Mouse (Mus musculus): Measurements from ENCODE around the gene Ephb2. TPM values are rescaled to one million over a fixed set of nuclear protein-coding genes. Genes with fewer than 3 reads are reported as not detected.

Gene Ephb2
- total RNA-seq, 2 experiments from 2014 or later, result 0.49 to 0.89 TPM

Small RNA genes within 50 kb of the gene (microRNA-seq; reads per million reads assigned to microRNA genes)
- gene Gm22180, result not detected

Other genes with a start within 250 kb of the Ephb2 start
- gene Kdm1a, start 233.3 kb downstream of the Ephb2 start, total RNA-seq (2021), result 10 to 100 TPM; 28.9 to 31.9 TPM
- gene Tex46, start 225.6 kb downstream of the Ephb2 start, total RNA-seq (2021), result not detected
- gene Lactbl1, start 213.4 kb downstream of the Ephb2 start, total RNA-seq (2021), result not detected
- gene C1qb, start 50.2 kb upstream of the Ephb2 start, total RNA-seq (2021), result 10 to 100 TPM; 47.0 to 48.4 TPM
- gene C1qc, start 57.1 kb upstream of the Ephb2 start, total RNA-seq (2021), result 10 to 100 TPM; 35.2 to 41.2 TPM
- gene C1qa, start 62.8 kb upstream of the Ephb2 start, total RNA-seq (2021), result 10 to 100 TPM; 46.0 to 46.8 TPM
- not detected for gene Epha8, start 120.8 kb upstream of the Ephb2 start, total RNA-seq (2021)
- gene Zbtb40, start 212.8 kb upstream of the Ephb2 start, total RNA-seq (2021), result 1 to 10 TPM; 7.5 to 7.9 TPM

Measured in heart, postnatal 25 days (tissue).